Mouse (Mus musculus): ENCODE measurements around the gene Myo1d. TPM values are rescaled to one million over a fixed set of nuclear protein-coding genes. Genes with fewer than 3 reads are reported as not detected.

Myo1d gene
- polyA plus RNA-seq, 1 experiment from 2014 or later = 3.3 TPM

DNA sequence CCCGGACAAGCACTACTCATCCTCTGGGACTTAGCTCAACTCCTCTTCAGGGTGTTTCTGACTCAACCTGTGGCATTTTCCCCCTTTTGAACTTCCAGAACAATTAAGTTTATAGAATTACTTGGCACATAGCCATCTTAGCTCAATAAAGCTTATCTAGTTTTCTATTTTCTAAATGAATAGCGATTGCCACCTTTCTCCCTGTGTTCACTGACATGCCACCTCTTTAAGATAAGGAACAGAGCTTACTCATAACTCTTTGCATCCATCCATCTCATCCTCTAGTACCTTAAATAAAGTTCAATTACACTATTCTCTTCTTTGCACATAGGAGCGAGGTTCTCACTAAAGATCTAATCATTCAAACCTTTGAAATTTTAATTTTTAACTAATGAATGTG lies 4.3 kb downstream of the Myo1d start:
- Histone ChIP-seq H3K9ac (ENCODE audit: low read length) (no peak overlapping the region), H3K4me3 (ENCODE audit: low read depth, low read length) (no peak overlapping the region), H3K27me3 (ENCODE audit: control insufficient read depth, insufficient read depth, low read length) (peaks cover 10% of the 10 kb centered on the region), H3K27ac (ENCODE audit: low read depth, low read length) (no peak overlapping the region), H3K4me2 (ENCODE audit: low read depth, low read length, severe bottlenecking) (no peak overlapping the region), H3K9me3 (ENCODE audit: control insufficient read depth, low read length) (no peaks in the 10 kb centered on the region), H3K36me3 (ENCODE audit: control insufficient read depth, insufficient read depth, low read length) (no peaks in the 10 kb centered on the region), H3K4me1 (replicated peaks; ENCODE audit: control insufficient read depth, insufficient read depth, low read length) (peaks cover 6% of the 10 kb centered on the region; the same call in 1 of the 2 replicates)
- no peak for ATAC-seq (replicated peaks; ENCODE audit: low FRiP score)
- 81% methylated on average over 3 of the region's 3 CpGs for WGBS
- no peak for DNase-seq (ENCODE audit: low spot score)

DNA sequence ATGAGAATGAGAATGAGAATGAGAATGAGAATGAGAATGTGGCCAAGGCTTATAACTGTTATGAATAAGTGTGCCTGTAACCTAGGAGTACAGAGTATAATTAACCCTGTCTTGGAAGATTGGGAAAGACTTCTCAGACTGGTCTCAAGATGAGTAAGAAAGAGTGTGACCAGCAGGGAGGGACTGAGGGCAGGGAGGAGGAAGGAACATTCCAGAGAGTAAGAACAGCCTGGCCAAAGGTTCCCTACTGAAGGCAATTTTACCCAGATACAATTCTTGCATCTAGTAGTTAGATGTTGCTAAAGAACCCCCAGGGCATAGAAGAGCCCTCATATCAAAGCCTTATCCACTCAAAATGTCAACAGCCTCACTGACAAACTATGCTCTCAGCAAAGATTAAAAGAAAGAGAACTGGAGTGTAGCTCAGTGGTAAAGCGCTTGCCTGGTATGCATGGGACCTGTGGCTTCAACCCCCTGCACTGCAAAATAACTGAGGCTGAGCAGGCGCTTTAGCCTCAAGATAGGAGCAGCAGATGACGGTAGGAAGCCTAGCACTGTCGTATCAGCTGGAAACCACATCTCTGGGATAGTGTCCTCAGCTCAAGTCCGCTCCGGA lies 7.1 kb downstream of the Myo1d start:
- 86% methylated on average over 6 of the region's 6 CpGs for WGBS
- Histone ChIP-seq H3K4me1 (replicated peaks; ENCODE audit: control insufficient read depth, insufficient read depth, low read length) (no peaks in the 10 kb centered on the region), H3K27me3 (ENCODE audit: control insufficient read depth, insufficient read depth, low read length) (no peaks in the 10 kb centered on the region), H3K27ac (ENCODE audit: low read depth, low read length) (no peak overlapping the region), H3K9me3 (ENCODE audit: control insufficient read depth, low read length) (no peaks in the 10 kb centered on the region), H3K9ac (ENCODE audit: low read length) (no peak overlapping the region), H3K4me2 (ENCODE audit: low read depth, low read length, severe bottlenecking) (no peak overlapping the region), H3K36me3 (ENCODE audit: control insufficient read depth, insufficient read depth, low read length) (no peaks in the 10 kb centered on the region), H3K4me3 (ENCODE audit: low read depth, low read length) (no peak overlapping the region)
- ATAC-seq (replicated peaks; ENCODE audit: low FRiP score) = no peak
- no peak for DNase-seq (ENCODE audit: low spot score)

DNA sequence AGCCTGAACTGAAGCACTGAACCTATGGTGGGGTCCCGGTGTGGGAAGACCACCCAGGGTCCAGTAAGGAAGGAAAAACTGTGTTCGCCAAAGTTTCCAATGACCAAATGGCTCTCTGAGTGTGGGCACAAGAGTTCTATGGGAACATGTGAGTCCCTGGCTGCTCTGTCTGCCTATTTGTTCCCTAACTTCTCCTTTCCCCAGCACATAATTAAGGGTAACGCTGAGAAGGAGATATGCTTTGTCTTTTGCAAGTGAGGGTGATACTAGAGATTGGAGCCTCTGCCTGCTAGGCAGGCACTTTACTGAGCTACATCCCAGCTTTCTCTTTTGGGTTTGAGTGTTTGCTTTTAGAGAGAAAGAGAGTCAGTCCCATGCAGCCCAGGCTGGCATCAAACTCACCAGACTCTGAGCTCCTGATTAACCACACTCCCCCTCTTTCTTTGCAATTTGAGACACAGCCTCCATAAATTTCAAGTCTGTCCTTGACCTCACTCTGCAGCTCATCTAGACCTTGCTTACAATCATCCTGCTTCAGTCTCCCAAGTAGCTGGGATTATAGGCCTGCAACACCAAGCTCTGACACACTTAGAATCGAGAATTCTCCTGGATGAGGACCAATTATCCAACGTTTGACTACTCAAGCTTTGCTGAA lies 8.1 kb downstream of the Myo1d start:
- H3K36me3 ChIP-seq (ENCODE audit: control insufficient read depth, insufficient read depth, low read length) = no peaks in the 10 kb centered on the region
- no peaks in the 10 kb centered on the region for H3K9me3 ChIP-seq (ENCODE audit: control insufficient read depth, low read length)
- H3K4me3 ChIP-seq (ENCODE audit: low read depth, low read length) = no peak overlapping the region
- no peaks in the 10 kb centered on the region for H3K27me3 ChIP-seq (ENCODE audit: control insufficient read depth, insufficient read depth, low read length)
- H3K4me2 ChIP-seq (ENCODE audit: low read depth, low read length, severe bottlenecking) = no peak overlapping the region
- H3K9ac ChIP-seq (ENCODE audit: low read length) = no peak overlapping the region
- H3K4me1 ChIP-seq (replicated peaks; ENCODE audit: control insufficient read depth, insufficient read depth, low read length) = no peaks in the 10 kb centered on the region
- no peak overlapping the region for H3K27ac ChIP-seq (ENCODE audit: low read depth, low read length)
- WGBS = 82% methylated on average over 5 of the region's 5 CpGs
- ATAC-seq (replicated peaks; ENCODE audit: low FRiP score) = no peak
- DNase-seq (ENCODE audit: low spot score) = no peak

DNA sequence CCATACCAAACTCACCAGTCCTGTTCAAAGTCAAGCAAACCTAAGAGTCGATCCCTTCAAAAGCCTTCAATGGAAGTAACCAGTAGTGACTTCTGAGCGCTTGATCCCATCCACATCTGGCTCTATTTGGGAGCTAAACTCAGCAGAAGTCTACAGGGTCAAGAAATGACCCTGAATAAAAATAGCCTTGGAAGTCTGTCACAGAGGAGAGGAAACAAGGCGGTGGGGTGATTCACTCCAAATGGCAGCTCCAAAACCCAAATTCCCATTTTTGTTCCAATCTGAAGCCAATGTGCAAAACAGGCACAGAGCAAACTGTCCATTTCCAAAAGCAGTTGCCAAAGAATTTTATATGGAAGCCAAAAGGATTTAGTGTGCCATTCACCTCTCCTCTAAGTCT lies 8.6 kb downstream of the Myo1d start:
- 85% methylated on average over 3 of the region's 3 CpGs for WGBS
- Histone ChIP-seq H3K9me3 (ENCODE audit: control insufficient read depth, low read length) (no peaks in the 10 kb centered on the region), H3K4me3 (ENCODE audit: low read depth, low read length) (no peak overlapping the region), H3K27ac (ENCODE audit: low read depth, low read length) (no peak overlapping the region), H3K9ac (ENCODE audit: low read length) (no peak overlapping the region), H3K36me3 (ENCODE audit: control insufficient read depth, insufficient read depth, low read length) (no peaks in the 10 kb centered on the region), H3K4me1 (replicated peaks; ENCODE audit: control insufficient read depth, insufficient read depth, low read length) (no peaks in the 10 kb centered on the region), H3K4me2 (ENCODE audit: low read depth, low read length, severe bottlenecking) (no peak overlapping the region), H3K27me3 (ENCODE audit: control insufficient read depth, insufficient read depth, low read length) (no peaks in the 10 kb centered on the region)
- ATAC-seq (replicated peaks; ENCODE audit: low FRiP score) (no peak), DNase-seq (ENCODE audit: low spot score) (no peak)

DNA sequence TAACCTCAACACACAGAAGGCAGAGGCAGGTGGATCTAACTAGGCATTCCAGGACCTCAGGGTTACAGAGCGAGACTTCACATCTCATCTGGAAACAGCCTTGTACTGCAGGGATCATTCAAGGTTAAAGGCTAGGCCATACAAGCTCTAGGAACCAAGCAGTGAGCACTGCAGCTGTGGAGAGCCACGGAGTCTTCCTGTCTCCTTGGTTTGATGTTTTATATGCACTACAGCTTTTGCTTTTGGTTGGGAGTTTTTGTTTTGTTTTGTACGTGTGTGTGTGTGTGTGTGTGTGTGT lies 12.6 kb downstream of the Myo1d start:
- no peaks in the 10 kb centered on the region for H3K36me3 ChIP-seq (ENCODE audit: control insufficient read depth, insufficient read depth, low read length)
- H3K4me3 ChIP-seq (ENCODE audit: low read depth, low read length) = no peak overlapping the region
- no peak for DNase-seq (ENCODE audit: low spot score)
- WGBS = 77% methylated on average over 3 of the region's 3 CpGs
- no peak for ATAC-seq (replicated peaks; ENCODE audit: low FRiP score)
- H3K9ac ChIP-seq (ENCODE audit: low read length) = no peak overlapping the region
- H3K27ac ChIP-seq (ENCODE audit: low read depth, low read length) = no peak overlapping the region
- no peaks in the 10 kb centered on the region for H3K4me1 ChIP-seq (replicated peaks; ENCODE audit: control insufficient read depth, insufficient read depth, low read length)
- H3K9me3 ChIP-seq (ENCODE audit: control insufficient read depth, low read length) = no peaks in the 10 kb centered on the region
- no peaks in the 10 kb centered on the region for H3K27me3 ChIP-seq (ENCODE audit: control insufficient read depth, insufficient read depth, low read length)
- H3K4me2 ChIP-seq (ENCODE audit: low read depth, low read length, severe bottlenecking) = no peak overlapping the region

DNA sequence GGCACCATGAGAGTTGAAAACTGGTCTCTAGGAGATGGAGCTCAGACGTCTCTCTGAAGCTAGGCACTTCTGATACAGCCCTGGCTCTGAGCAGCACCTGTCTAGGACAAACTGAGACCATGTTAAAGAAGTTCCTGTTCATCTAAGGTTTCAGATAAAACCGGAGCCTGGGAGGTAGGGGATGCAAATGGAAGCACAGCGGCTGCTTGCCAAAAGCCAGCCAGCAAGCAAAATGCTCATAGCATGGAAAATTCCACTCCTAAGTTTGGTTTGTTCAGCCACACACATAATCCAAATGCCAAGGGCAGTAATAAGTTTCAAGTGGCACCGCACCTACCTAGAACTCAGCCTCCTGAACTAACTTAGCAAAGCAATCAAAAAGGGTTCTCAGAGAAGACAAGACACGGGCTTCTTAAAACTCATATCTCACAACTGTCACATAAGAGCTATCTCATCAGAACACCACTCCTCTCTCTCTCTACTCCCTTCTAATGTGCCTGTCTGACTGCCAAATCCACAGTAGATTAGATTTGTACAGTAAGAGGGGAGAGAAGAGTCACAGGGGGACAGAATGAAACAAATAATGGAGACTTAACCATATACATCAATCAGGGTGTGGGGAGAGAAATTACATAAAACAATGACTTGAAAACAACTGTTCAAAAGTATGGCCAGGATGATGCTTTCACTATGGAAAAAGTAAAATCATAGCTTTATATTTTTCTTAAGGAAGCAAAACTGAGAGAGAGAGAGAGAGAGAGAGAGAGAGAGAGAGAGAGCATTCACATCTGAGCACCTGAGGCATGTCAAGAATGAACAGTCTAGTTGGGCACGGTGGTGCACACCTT lies 13.1 kb downstream of the Myo1d start:
- H3K27me3 ChIP-seq (ENCODE audit: control insufficient read depth, insufficient read depth, low read length) = no peaks in the 10 kb centered on the region
- H3K4me3 ChIP-seq (ENCODE audit: low read depth, low read length) = no peak overlapping the region
- H3K27ac ChIP-seq (ENCODE audit: low read depth, low read length) = no peak overlapping the region
- 84% methylated on average over 6 of the region's 6 CpGs for WGBS
- H3K4me2 ChIP-seq (ENCODE audit: low read depth, low read length, severe bottlenecking) = no peak overlapping the region
- H3K9me3 ChIP-seq (ENCODE audit: control insufficient read depth, low read length) = no peaks in the 10 kb centered on the region
- DNase-seq (ENCODE audit: low spot score) (no peak), ATAC-seq (replicated peaks; ENCODE audit: low FRiP score) (no peak)
- no peaks in the 10 kb centered on the region for H3K36me3 ChIP-seq (ENCODE audit: control insufficient read depth, insufficient read depth, low read length)
- H3K9ac ChIP-seq (ENCODE audit: low read length) = no peak overlapping the region
- H3K4me1 ChIP-seq (replicated peaks; ENCODE audit: control insufficient read depth, insufficient read depth, low read length) = no peaks in the 10 kb centered on the region

DNA sequence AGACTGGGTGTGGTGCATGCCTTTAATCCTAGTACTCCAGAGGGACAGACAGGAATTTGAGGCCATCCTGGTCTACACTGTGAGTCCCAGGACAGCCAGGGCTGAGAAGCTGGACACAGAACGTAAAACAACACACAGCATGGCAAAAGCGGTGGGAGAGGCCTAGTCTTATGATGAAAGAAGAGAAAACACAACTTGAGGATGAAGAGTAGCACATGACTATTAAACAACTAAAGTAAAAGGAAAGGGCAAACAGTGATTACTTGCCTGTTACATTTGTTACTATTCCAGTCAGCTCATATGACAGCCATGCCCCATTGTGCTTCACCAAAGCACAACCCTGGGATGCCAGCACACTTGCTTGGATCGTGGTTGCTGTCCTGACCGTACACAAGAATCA lies 13.8 kb downstream of the Myo1d start:
- no peaks in the 10 kb centered on the region for H3K9me3 ChIP-seq (ENCODE audit: control insufficient read depth, low read length)
- DNase-seq (ENCODE audit: low spot score) (no peak), ATAC-seq (replicated peaks; ENCODE audit: low FRiP score) (no peak)
- no peaks in the 10 kb centered on the region for H3K4me1 ChIP-seq (replicated peaks; ENCODE audit: control insufficient read depth, insufficient read depth, low read length)
- H3K36me3 ChIP-seq (ENCODE audit: control insufficient read depth, insufficient read depth, low read length) = no peaks in the 10 kb centered on the region
- H3K4me3 ChIP-seq (ENCODE audit: low read depth, low read length) = no peak overlapping the region
- no peaks in the 10 kb centered on the region for H3K27me3 ChIP-seq (ENCODE audit: control insufficient read depth, insufficient read depth, low read length)
- H3K4me2 ChIP-seq (ENCODE audit: low read depth, low read length, severe bottlenecking) = no peak overlapping the region
- WGBS = 91% methylated on average over 4 of the region's 4 CpGs
- H3K9ac ChIP-seq (ENCODE audit: low read length) = no peak overlapping the region
- H3K27ac ChIP-seq (ENCODE audit: low read depth, low read length) = no peak overlapping the region

DNA sequence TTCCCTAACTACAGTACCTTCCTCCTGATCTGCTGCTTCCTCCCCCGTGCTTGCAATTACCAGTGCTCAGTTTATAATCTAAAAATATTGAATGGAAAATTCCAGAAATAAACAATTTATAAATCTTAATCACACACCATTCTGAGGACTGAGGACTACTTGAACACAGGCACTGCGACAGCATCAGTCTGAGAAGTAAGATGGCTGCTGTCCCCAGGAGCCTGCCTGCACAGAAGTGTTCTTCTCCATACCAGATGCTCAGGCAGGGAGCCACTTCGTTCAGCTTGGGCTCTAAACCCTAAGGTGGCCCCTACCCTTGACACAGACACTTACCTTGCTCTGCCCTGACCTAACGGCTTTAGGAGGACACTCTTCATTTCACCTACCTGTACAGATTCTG lies 17.8 kb downstream of the Myo1d start:
- H3K4me2 ChIP-seq (ENCODE audit: low read depth, low read length, severe bottlenecking) = no peak overlapping the region
- ATAC-seq (replicated peaks; ENCODE audit: low FRiP score) (no peak), DNase-seq (ENCODE audit: low spot score) (no peak)
- no peaks in the 10 kb centered on the region for H3K9me3 ChIP-seq (ENCODE audit: control insufficient read depth, low read length)
- H3K9ac ChIP-seq (ENCODE audit: low read length) = no peak overlapping the region
- WGBS = 77% methylated on average over 4 of the region's 4 CpGs
- H3K4me1 ChIP-seq (replicated peaks; ENCODE audit: control insufficient read depth, insufficient read depth, low read length) = no peaks in the 10 kb centered on the region
- H3K27ac ChIP-seq (ENCODE audit: low read depth, low read length) = no peak overlapping the region
- H3K4me3 ChIP-seq (ENCODE audit: low read depth, low read length) = no peak overlapping the region
- no peaks in the 10 kb centered on the region for H3K27me3 ChIP-seq (ENCODE audit: control insufficient read depth, insufficient read depth, low read length)
- H3K36me3 ChIP-seq (ENCODE audit: control insufficient read depth, insufficient read depth, low read length) = no peaks in the 10 kb centered on the region
